25 mouse cellular contexts compared by ENCODE assay signal in genomic region chr17:78609191-78609855, GRCm38 (mm10).
A peak's percentile ranks its signal among the peaks of the same experiment; 100 is the strongest.
DNase-seq lines count a peak whose midpoint lies in the region; ATAC-seq and TF ChIP-seq lines count a peak whose summit lies in the region.
"Had no signal": no experiment of that assay in that cellular context is flagged by ENCODE, and none has a peak within 500 bp of the region (broad histone marks: within the 10 kb centered on the region; RNA-seq: fewer than 3 reads in every experiment).

No protein-coding gene starts in this region.

- no peak for TF ChIP-seq CTCF in forebrain, postnatal 0 days (IDR thresholded peaks at IDR 0.05; ENCODE audit: low read depth)
- no peak for TF ChIP-seq CTCF in heart, adult 2 months (IDR thresholded peaks at IDR 0.05)

- H3K27me3 ChIP-seq in forebrain, embryonic 11.5 days (ENCODE audit: control insufficient read depth, insufficient read depth, low read length): no peaks in the 10 kb centered on the region
- no peaks in the 10 kb centered on the region for H3K27me3 ChIP-seq in forebrain, postnatal 0 days (ENCODE audit: insufficient read depth, low read length)
- H3K27me3 ChIP-seq in heart, embryonic 10.5 days (ENCODE audit: insufficient read depth, poor library complexity, severe bottlenecking): no peaks in the 10 kb centered on the region
- H3K27me3 ChIP-seq in heart, adult 2 months (ENCODE audit: control insufficient read depth, insufficient read depth, low read length): no peaks in the 10 kb centered on the region
- H3K27me3 ChIP-seq in midbrain, embryonic 11.5 days (ENCODE audit: control insufficient read depth, insufficient read depth, low read length): no peaks in the 10 kb centered on the region
- no peaks in the 10 kb centered on the region for H3K27me3 ChIP-seq in midbrain, embryonic 13.5 days
- H3K27me3 ChIP-seq: CH12.LX; forebrain, embryonic 12.5 days; Patski had no signal

- 89% methylated on average over 13 of the region's 13 CpGs for WGBS in forebrain, embryonic 11.5 days
- WGBS in forebrain, postnatal 0 days: 95% methylated on average over 13 of the region's 13 CpGs
- WGBS in heart, embryonic 10.5 days: 90% methylated on average over 13 of the region's 13 CpGs
- WGBS in heart, adult 2 months: 82% methylated on average over 13 of the region's 13 CpGs
- WGBS in midbrain, embryonic 11.5 days: 94% methylated on average over 13 of the region's 13 CpGs
- 93% methylated on average over 13 of the region's 13 CpGs for WGBS in midbrain, embryonic 13.5 days

- no peaks in the 10 kb centered on the region for H3K36me3 ChIP-seq in forebrain, embryonic 11.5 days (ENCODE audit: control insufficient read depth, insufficient read depth, low read length)
- H3K36me3 ChIP-seq in forebrain, postnatal 0 days (ENCODE audit: insufficient read depth): no peaks in the 10 kb centered on the region
- H3K36me3 ChIP-seq in heart, embryonic 10.5 days: no peaks in the 10 kb centered on the region
- no peaks in the 10 kb centered on the region for H3K36me3 ChIP-seq in heart, adult 2 months (ENCODE audit: control insufficient read depth, insufficient read depth, low read length)
- H3K36me3 ChIP-seq in midbrain, embryonic 11.5 days (ENCODE audit: control insufficient read depth, insufficient read depth, low read length): no peaks in the 10 kb centered on the region
- no peaks in the 10 kb centered on the region for H3K36me3 ChIP-seq in midbrain, embryonic 13.5 days
- H3K36me3 ChIP-seq: embryonic facial prominence, embryonic 10.5 days; embryonic facial prominence, embryonic 12.5 days; forebrain, embryonic 12.5 days; G1E had no signal

- no peak for ATAC-seq in forebrain, embryonic 11.5 days (replicated peaks; ENCODE audit: low FRiP score)
- ATAC-seq in forebrain, postnatal 0 days: no peak
- ATAC-seq in midbrain, embryonic 11.5 days (ENCODE audit: low FRiP score): no peak
- no peak for ATAC-seq in midbrain, embryonic 13.5 days
- ATAC-seq: activated CD4-positive, CD25-positive, alpha-beta regulatory T cell, adult 4 months; CD4-positive, CD25-positive, alpha-beta regulatory T cell, adult 4 months; forebrain, embryonic 14.5 days; forebrain, embryonic 16.5 days; Patski had no signal

- no peak for TF ChIP-seq POLR2A in heart, adult 2 months (IDR thresholded peaks at IDR 0.05; ENCODE audit: insufficient read depth, low read depth, low read length)

- H3K9ac ChIP-seq in forebrain, embryonic 11.5 days (ENCODE audit: low read length): no peak overlapping the region
- no peak overlapping the region for H3K9ac ChIP-seq in forebrain, postnatal 0 days
- H3K9ac ChIP-seq in heart, adult 2 months (ENCODE audit: low read depth, low read length): no peak overlapping the region
- no peak overlapping the region for H3K9ac ChIP-seq in midbrain, embryonic 11.5 days (ENCODE audit: low read length)
- H3K9ac ChIP-seq in midbrain, embryonic 13.5 days (replicated peaks): no peak overlapping the region
- H3K9ac ChIP-seq: embryonic facial prominence, embryonic 12.5 days; forebrain, embryonic 12.5 days had no signal

- intact Hi-C loops in heart, adult 2 months (cut with DNase I): no loop called here

- no peaks in the 10 kb centered on the region for H3K4me1 ChIP-seq in forebrain, embryonic 11.5 days (replicated peaks; ENCODE audit: control insufficient read depth, insufficient read depth, low read length)
- H3K4me1 ChIP-seq in forebrain, postnatal 0 days (ENCODE audit: insufficient read depth): no peaks in the 10 kb centered on the region
- 0 out of 2 replicates have a peak, but pooled peaks cover 4% of the 10 kb centered on the region for H3K4me1 ChIP-seq in heart, embryonic 10.5 days
- no peaks in the 10 kb centered on the region for H3K4me1 ChIP-seq in heart, adult 2 months (ENCODE audit: control insufficient read depth, insufficient read depth, low read length)
- H3K4me1 ChIP-seq in midbrain, embryonic 11.5 days (ENCODE audit: control insufficient read depth, insufficient read depth, low read length): no peaks in the 10 kb centered on the region
- H3K4me1 ChIP-seq in midbrain, embryonic 13.5 days (replicated peaks): no peaks in the 10 kb centered on the region
- H3K4me1 ChIP-seq: embryonic facial prominence, embryonic 12.5 days; forebrain, embryonic 12.5 days had no signal

- peak; percentile 27 for DNase-seq in forebrain, embryonic 11.5 days (ENCODE audit: low spot score)
- DNase-seq in forebrain, postnatal 0 days: no peak
- peak; percentile 60 for DNase-seq in heart, embryonic 10.5 days (ENCODE audit: low spot score)
- DNase-seq in heart, adult 2 months: no peak
- DNase-seq in midbrain, embryonic 11.5 days (ENCODE audit: low spot score, missing footprints): peak; percentile 76
- DNase-seq: adrenal gland, adult 8-10 months; adrenal gland, postnatal 14 days; adrenal gland, postnatal 36 days; B cell, adult 2 months; cerebellum, adult 11-12 months; cerebellum, adult 2 months; cerebellum, adult 9-10 months; cerebellum, postnatal 10 days; cerebellum, postnatal 25 days had no signal

- H3K79me2 ChIP-seq in heart, adult 2 months (replicated peaks; ENCODE audit: control insufficient read depth, insufficient read depth, low read length): no peaks in the 10 kb centered on the region

- H3K9me3 ChIP-seq in forebrain, embryonic 11.5 days (ENCODE audit: control insufficient read depth, low read length): no peaks in the 10 kb centered on the region
- H3K9me3 ChIP-seq in forebrain, postnatal 0 days (ENCODE audit: low read length): no peaks in the 10 kb centered on the region
- H3K9me3 ChIP-seq in heart, embryonic 10.5 days: no peaks in the 10 kb centered on the region
- H3K9me3 ChIP-seq in midbrain, embryonic 11.5 days (ENCODE audit: control insufficient read depth, low read length): no peaks in the 10 kb centered on the region
- H3K9me3 ChIP-seq in midbrain, embryonic 13.5 days: no peaks in the 10 kb centered on the region
- H3K9me3 ChIP-seq: embryonic facial prominence, embryonic 10.5 days; embryonic facial prominence, embryonic 12.5 days; forebrain, embryonic 12.5 days; G1E had no signal

- TF ChIP-seq EP300 in heart, adult 2 months (IDR thresholded peaks at IDR 0.05; ENCODE audit: insufficient read depth, low read depth, low read length): no peak

- no peak overlapping the region for H3K27ac ChIP-seq in forebrain, embryonic 11.5 days (ENCODE audit: low read depth, low read length)
- H3K27ac ChIP-seq in forebrain, postnatal 0 days (ENCODE audit: low read depth, low read length): no peak overlapping the region
- no peak overlapping the region for H3K27ac ChIP-seq in heart, embryonic 10.5 days
- H3K27ac ChIP-seq in heart, adult 2 months: no peak overlapping the region
- no peak overlapping the region for H3K27ac ChIP-seq in midbrain, embryonic 11.5 days (ENCODE audit: low read depth, low read length)
- H3K27ac ChIP-seq in midbrain, embryonic 13.5 days: no peak overlapping the region
- H3K27ac ChIP-seq: embryonic facial prominence, embryonic 10.5 days; embryonic facial prominence, embryonic 12.5 days; forebrain, embryonic 12.5 days had no signal

- H3K4me2 ChIP-seq in forebrain, embryonic 11.5 days (ENCODE audit: low read depth, low read length, severe bottlenecking): no peak overlapping the region
- H3K4me2 ChIP-seq in forebrain, postnatal 0 days (ENCODE audit: low read depth): no peak overlapping the region
- no peak overlapping the region for H3K4me2 ChIP-seq in midbrain, embryonic 11.5 days
- no peak overlapping the region for H3K4me2 ChIP-seq in midbrain, embryonic 13.5 days (replicated peaks)
- H3K4me2 ChIP-seq: embryonic facial prominence, embryonic 12.5 days; forebrain, embryonic 12.5 days had no signal

- H3K4me3 ChIP-seq in forebrain, embryonic 11.5 days (ENCODE audit: low read depth, low read length): no peak overlapping the region
- no peak overlapping the region for H3K4me3 ChIP-seq in forebrain, postnatal 0 days (ENCODE audit: low read depth, low read length)
- no peak overlapping the region for H3K4me3 ChIP-seq in heart, embryonic 10.5 days
- H3K4me3 ChIP-seq in heart, adult 2 months: no peak overlapping the region
- no peak overlapping the region for H3K4me3 ChIP-seq in midbrain, embryonic 11.5 days (ENCODE audit: low read depth, low read length)
- H3K4me3 ChIP-seq in midbrain, embryonic 13.5 days (replicated peaks): no peak overlapping the region
- H3K4me3 ChIP-seq: embryonic facial prominence, embryonic 10.5 days; embryonic facial prominence, embryonic 12.5 days; forebrain, embryonic 12.5 days had no signal

Comparison
In these comparisons a context has a peak if more than half of its experiments do, and no peak if none do; other contexts are left out.
1. DNase-seq: peak in forebrain, embryonic 11.5 days (single experiment), heart, embryonic 10.5 days (single experiment) and midbrain, embryonic 11.5 days (single experiment); none in forebrain, postnatal 0 days (single experiment) and heart, adult 2 months (0 of 2).